Mouse (Mus musculus) G1E-ER4 (cell line): Measurements from ENCODE around the gene Ankrd2. TPM values are rescaled to one million over a fixed set of nuclear protein-coding genes. Genes with fewer than 3 reads are reported as not detected.

ENCODE experiments used
- GATA1 ChIP-seq: IDR thresholded peaks from one replicate; pipeline ENCODE4 v1.8.0; 2012; ENCODE audit warnings: low read length, inconsistent platforms
- polyA plus RNA-seq: library from polyadenylated mRNA; stranded (reverse); fragments of >175 nt; gene quantifications from 2 replicates; pipeline ENCODE4 v1.2.3, GENCODE M21; 2012

Gene Ankrd2
- polyA plus RNA-seq, 1 experiment = not detected

DNA sequence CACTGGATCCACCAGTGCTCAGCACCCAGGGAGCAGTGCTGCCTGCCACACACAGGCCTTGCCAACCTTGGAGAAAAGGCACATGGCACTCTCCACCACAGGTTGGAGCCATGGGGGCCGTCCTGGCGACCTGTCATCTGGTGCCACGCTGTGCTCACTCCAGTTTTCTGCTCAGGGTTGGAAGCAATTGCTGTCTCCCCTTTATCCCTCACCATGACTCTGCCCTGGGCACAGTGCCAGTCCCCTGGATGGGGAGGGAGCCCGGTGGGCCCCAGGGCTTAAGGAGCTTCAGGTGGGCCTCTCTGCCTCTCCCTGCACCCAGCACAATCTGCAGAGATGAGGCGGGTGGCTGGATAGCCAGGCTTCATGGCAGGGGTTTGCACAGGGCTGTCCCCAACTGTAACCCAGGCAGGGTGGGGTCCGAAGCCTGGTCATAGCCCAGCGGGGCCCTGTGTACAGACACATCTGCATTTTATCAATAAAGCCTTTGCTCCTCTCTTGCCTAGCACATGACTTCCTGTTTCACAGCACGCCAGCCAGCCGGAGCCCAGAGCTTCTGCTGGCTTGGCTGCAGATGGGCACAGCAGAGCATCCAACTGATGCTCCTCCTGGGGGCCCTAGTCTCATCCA is 1.5 kb upstream of the Ankrd2 start:
- TF ChIP-seq GATA1 = no peak

DNA sequence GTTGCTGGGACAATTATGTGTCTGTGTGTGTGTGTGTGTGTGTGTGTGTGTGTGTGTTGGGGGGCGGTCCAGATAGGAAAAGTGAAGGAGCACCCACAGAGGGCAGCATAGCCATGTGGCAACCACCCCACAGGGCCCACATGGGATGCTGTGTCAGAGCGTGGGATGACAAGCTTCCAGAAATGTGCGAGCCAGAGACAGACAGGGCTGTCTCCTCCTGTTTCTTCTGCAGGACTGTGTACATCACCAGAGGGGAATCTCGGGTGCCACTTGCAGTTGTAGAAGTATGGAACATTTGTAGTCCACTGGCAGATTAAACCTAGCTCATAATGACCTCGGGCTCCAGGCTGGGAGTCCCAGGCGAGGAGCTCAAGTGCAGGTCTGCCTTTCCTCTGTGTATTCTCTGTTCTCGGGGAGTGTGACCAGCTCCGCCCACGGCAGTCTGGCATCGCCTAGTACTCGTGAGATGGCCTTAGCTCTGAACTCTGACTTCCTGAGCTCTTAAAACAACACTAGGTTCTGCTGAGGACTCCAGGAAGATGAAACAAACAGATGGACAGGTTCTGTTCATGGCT is 832 bp upstream of the Ankrd2 start:
- no peak for TF ChIP-seq GATA1

DNA sequence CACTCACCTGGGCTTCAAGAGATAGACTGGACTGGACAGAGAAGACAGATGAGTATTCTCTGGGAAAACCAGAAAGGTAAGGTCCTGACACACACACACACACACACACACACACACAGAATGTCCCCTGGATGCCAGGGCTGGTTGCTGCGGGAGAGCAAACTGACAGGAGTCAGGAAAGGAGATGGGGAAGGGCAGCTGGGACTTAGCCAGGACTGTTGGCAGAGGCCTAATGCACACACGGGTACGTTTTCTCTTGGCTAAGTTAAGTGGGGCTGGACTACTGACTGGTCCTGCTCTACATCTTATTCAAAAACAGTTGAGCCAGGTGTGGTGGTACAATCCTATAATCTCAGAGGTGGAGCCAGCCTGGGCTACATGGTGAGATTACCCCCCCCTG is 557 bp downstream of the Ankrd2 start:
- TF ChIP-seq GATA1 = no peak

DNA sequence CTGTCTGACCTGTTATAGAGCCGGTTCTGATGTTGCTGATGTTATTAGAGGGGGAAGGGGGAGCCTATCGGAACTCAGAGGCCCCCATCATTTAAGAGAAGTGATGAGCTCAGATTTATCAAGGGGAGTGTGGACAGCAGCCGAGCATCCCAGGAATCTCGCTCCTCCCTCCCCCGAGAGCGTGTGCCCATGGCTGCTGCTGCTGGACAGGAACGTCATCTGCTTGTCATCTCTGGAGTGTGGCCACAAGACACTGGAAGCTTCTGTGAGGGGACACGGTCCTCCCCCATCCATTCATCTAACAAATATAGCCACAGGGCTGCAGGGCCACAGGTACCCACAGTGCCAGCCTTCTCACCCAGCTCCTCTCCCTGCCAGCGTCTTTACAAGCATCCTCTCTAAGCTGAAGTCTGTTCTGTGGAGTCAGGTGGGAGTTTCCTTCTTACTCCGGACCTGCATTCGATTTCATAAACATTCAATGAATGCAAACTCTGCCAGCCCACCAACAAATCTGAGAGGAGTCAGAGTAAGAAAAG is 1.4 kb downstream of the Ankrd2 start:
- TF ChIP-seq GATA1 = no peak

DNA sequence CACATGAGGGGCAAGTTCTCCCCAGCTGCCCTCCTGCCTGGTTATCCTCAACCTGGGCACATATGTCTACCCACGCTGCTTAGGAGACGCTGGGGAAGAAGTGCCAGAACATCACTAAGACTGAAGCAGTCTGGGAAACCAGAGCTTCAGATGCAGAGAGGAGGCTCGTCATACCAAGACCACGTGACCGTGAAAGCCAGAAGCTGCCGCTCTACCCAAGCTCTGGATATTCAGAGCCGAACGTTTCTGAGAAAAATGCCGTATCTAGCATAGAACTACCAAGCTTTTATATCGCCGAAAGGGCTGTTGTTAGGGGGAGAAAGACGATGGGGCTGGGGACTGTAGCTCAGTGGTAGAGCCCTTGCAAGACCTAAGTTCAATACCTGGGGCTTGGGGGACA is 2.5 kb downstream of the Ankrd2 start:
- TF ChIP-seq GATA1 = no peak

DNA sequence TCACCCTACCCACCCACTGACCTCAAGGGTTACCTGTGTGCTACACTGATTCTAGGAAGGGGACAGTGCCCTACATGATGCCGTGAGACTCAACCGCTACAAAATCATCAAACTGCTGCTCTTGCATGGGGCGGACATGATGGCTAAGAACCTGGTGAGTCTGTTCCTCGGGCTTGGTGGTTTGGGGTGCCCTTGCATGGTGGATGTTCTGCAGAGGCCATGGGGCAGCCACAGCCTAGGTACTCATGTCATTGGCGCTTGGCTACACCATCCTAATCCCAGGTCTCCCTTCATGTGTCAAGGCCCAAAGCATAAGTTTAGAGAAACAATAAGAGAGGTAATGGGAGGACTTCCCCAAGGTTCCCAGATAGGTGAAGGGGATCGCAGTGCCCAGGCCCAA is 8.2 kb downstream of the Ankrd2 start:
- TF ChIP-seq GATA1 = no peak

DNA sequence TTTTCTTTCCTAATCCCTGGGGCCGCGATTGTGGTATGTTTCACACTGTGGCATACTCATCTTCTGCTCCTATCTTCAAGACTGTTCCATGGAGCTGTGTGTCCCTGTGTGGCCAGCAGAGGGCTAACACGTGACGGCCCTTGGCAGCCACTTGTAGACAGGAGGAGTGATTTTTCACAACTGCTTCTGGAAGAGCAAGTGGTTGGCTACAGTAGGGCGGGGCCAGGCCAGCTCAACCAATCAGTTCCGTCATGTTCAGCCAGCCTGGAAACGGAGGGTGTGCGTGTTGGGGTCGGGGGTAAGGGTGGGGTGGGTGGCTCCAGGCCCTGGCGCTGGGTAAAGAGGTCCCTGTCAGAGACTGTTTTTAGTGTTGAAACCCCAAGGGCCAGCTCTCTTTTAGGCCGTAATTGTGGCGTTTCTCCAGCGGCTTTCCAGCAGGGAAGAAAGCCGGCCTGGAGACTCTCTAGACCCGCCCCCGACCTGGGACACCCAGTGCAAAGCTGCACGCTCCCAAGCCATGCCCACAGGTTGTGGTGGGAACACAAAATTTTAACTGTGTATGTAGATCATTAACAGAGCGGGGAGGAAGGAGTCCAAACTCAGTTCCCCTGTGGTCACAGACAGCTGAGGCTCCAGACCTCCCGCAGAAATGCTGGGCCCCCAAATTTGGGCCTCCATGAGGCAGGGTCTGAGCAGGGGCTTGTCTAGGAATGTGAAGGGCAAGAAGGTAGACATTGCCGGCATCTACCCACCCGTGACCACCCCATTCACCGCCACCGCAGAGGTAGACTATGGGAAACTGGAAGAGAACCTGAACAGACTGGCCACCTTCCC is 9.7 kb downstream of the Ankrd2 start, which contains the start of gene Hoga1:
Gene Hoga1 (plus strand): TSS at position 342 of the 834 bp plus-strand sequence.
- no peak for TF ChIP-seq GATA1

DNA sequence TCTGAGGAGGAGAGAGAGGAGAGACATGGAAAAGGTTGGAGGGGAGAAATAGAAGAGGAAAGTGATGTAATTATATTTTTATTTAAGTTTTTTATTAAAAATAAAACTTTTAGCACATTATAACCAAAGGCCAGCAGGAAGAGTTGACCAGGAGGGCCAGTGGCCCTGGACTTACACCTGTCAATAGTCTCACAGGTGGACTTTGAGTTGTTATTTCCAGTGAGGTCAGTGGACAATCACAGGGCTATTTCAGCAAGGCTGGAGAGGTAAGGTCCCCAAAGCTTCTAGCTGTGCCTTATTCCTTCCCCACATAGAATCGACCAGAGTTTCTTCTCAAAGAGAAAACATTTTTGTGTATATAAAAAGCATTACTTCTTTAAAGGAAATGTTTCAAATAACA is 14.5 kb downstream of the Ankrd2 start:
- no peak for TF ChIP-seq GATA1

DNA sequence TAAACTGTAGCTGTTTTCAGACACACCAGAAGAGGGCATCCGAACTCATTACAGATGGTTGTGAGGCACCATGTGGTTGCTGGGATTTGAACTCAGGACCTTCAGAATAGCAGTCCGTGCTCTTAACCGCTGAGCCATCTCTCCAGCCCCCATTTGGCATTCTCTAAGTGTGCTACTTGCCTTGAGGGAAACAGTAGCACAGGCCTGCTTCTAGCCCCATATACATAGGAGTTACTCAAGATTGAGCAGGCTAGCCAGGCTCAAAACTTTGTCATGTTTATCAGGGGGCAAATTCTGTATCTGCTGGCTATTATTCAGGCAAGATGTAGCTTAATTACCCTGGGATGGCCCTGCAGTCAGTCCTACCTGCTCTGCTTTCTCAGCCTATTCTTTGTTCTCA is 15.6 kb downstream of the Ankrd2 start:
- TF ChIP-seq GATA1 = no peak

DNA sequence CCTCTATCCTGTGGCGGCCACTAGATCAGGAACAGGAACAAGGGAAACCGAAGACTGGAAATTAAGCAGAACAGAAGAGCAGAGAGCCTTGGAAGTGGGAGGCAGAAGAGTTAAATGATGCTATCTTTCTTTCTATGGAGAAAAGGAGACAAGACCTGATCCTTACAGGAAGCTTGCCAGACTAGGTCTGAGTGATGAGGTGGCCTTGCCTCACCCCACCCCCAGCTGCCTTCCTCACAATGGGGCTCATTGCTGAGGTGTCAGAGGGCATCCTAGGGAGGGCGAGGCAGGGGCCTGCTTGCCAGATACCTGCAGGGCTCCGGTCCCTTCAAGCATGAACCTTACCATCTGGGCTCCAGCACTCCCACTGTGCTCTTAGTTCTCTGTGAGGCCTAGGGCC is 16.1 kb downstream of the Ankrd2 start, which contains the start of gene 4933411K16Rik:
Gene 4933411K16Rik (plus strand): TSS at position 301 of the 400 bp plus-strand sequence.
- TF ChIP-seq GATA1 = no peak

DNA sequence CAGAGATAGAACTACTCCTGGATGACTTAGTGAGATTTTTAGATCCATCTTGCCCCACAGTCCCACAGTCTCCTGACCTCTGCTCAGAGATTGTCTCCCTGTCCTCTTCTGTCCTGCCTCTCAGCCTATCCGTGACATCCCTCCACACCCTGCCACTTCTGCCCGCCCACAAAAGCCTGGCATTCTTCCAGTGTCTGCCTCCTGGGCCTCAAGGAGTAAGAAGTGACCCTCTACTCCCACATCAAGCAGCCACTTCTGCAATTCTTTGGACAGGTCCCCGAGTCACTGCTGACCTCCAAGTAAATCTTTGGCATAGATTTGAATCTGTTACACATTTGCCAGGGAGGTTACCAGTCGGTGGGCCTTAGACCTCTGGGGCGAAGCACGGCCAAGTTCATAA is 18.5 kb downstream of the Ankrd2 start:
- TF ChIP-seq GATA1 = no peak

DNA sequence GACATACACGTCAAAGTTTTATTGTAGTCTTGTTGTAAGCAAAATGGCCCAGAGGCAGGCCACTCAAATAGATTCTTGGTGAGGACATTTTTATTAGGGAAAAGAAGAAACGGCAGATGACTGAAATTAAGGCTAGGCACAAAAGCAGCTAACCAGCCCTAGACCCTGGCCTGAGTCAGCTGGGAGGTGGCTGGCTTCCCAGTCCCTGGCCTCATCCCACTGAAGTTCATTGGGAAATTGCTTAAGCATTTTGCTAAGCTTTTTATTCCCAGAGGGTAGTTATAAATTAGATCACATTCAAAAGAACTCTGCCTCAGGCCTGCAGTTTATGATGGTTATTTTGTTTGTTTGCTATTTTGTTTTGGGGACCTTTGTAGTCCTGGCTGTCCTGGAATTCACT is 20.1 kb downstream of the Ankrd2 start:
- TF ChIP-seq GATA1 = no peak

DNA sequence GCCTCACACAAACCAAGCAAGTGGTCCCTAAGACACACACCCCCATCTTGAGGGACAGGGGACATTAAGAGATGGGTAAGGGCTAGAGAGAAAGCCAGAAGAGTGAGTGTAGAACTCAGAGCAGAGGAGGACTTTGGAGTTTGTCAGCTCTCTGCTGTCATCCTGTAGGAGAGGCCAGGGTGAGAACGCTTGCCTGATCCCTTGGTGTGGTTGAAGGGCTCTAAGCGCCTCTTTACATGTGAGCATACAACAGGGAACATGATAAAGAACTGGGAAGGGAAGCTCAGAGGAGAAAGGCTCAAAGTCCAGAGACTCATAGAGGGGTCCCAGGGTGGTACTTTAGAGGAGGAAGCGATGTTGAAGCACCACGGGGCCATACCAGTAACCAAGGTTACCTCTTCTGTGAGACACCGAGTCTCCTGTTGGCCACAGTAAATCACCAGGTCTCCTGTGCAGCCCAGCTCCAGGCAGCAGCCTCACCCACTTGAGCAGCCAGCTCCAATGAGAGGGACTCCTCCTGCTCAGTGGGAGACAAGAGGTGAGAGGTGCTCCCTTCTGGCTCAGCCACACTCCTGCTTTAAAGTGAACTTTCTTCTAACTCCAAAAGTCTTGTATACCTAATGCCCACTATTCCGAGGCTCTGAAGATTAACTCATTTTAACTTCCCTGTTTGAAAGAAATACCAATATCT is 21.1 kb downstream of the Ankrd2 start:
- no peak for TF ChIP-seq GATA1

DNA sequence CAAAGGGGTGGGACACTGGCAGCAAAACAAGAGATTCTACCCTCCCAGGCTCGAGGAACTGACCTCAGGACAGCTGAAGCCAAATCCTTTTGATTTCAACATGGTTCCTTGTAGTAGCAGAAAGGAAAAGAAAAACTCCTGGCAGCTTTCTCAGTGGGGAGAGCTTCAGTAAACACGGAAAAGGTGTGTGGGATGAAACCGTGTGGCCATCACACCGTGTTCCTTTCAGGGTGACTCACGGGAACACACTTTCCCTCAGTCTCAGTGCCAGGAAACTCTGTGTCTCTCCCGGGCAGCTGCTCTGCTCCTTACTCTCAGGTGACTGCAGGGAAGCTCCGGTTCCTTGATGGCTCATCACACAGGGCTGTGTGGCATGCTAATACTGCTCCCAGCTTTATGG is 22.6 kb downstream of the Ankrd2 start:
- TF ChIP-seq GATA1 = no peak

DNA sequence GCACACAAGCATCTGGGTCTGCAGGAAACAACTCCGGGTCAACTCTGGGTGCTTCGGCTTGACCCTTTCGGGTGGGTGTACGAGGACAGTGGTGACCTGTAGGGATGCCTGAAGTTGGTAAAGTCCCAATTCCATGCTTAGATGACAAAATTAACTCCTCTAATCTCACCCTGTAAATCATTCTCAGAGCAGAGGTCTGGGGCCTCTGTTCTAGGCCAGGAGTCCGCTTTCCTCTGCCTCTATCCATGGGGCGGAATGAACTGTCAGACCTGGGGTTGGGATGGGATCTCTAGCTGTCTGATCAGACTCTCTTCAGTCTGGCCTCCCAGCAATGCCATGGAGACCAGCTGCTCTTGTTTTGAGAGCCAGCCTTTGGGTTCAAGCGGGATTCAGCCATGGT is 25.6 kb downstream of the Ankrd2 start:
- TF ChIP-seq GATA1 = no peak
